Mouse (Mus musculus) stomach, postnatal 0 days (tissue): ENCODE data around the gene Galnt7.

ENCODE experiments used
- CTCF ChIP-seq: IDR thresholded peaks from 2 replicates; pipeline ENCODE4 v1.5.1; 2016; ENCODE audit warnings: antibody characterized with exemption, low read depth, mild to moderate bottlenecking, moderate library complexity
- EP300 ChIP-seq: optimal IDR thresholded peaks from 2 replicates; pipeline ENCODE3; 2016; ENCODE audit warnings: antibody characterized with exemption

DNA sequence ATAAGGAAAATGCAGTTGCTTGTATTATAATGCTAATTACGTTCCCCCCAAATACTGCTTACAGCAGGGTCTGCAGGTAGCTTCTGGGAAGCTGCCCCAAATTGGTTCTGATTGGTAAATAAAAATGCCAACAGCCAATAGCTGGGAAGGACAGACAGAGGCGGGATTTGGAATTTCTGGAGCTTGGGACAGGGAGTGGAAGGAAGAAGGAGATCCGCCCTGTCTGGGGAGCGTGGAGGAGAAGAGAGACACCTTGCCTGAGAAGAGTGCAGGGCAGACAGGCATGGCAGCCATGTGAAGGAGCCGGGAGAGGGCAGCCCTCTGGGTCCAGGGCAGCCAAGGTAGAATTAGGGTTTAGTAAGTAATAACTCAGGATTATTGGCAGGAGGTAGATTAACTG, 35.9 kb downstream of the Galnt7 start:
- TF ChIP-seq CTCF (no peak), EP300 (no peak)
